Mouse (Mus musculus): ENCODE results near the gene Efs. TPM values are rescaled to one million over a fixed set of nuclear protein-coding genes. Genes with fewer than 3 reads are reported as not detected.

Efs gene
- polyA plus RNA-seq, 1 experiment, result not detected

DNA sequence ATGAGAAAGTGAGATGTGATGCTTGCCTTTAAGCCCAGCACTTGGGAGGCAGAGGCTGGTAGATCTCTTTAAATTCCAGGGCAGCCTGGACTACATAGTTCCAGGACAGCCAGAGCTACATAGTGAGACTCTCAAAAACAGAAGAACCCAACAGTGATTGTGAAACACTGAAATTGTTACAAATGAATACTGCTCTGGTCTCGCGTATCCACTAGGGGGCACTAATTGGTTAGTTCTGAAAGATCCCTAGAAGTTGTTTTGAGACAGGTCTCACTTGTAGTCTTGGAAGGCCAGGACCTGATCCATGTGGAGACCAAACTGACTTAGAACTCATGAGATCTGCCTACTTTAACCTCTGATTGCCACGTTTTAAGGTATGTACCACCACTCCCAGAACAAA is 25.5 kb downstream of the Efs start:
- H3K9me3 ChIP-seq, result no peaks in the 10 kb centered on the region
- peaks cover 14% of the 10 kb centered on the region; the same call in 1 of the 2 replicates for H3K4me1 ChIP-seq
- TF ChIP-seq FLI1 (IDR thresholded peaks at IDR 0.05; ENCODE audit: low read length) (no peak), GATA1 (IDR thresholded peaks at IDR 0.05; ENCODE audit: borderline replicate concordance, low read length) (no peak)
- peaks cover 38% of the 10 kb centered on the region for H3K36me3 ChIP-seq (replicated peaks; ENCODE audit: low read length)
- H3K4me3 ChIP-seq (replicated peaks), result no peak overlapping the region
- peaks cover 12% of the 10 kb centered on the region for H3K27me3 ChIP-seq (replicated peaks)

- Histone ChIP-seq H3K9me3 (no peaks in the 10 kb centered on the region), H3K4me3 (replicated peaks) (no peak overlapping the region), H3K27me3 (replicated peaks) (no peaks in the 10 kb centered on the region), H3K36me3 (replicated peaks; ENCODE audit: low read length) (peaks cover 43% of the 10 kb centered on the region), H3K4me1 (peaks cover 30% of the 10 kb centered on the region)
- no peak for TF ChIP-seq GATA1 (IDR thresholded peaks at IDR 0.05; ENCODE audit: borderline replicate concordance, low read length)
- no peak for TF ChIP-seq FLI1 (IDR thresholded peaks at IDR 0.05; ENCODE audit: low read length)
Measured at GRCm38 (mm10) chr14:54897445-54897844, 28.5 kb downstream of the Efs start.

- Histone ChIP-seq H3K9me3 (no peaks in the 10 kb centered on the region), H3K36me3 (replicated peaks; ENCODE audit: low read length) (peaks cover 49% of the 10 kb centered on the region), H3K27me3 (replicated peaks) (no peaks in the 10 kb centered on the region), H3K4me1 (peaks cover 36% of the 10 kb centered on the region), H3K4me3 (replicated peaks) (peak overlapping the region; percentile 94)
- TF ChIP-seq FLI1 (IDR thresholded peaks at IDR 0.05; ENCODE audit: low read length) (no peak), GATA1 (IDR thresholded peaks at IDR 0.05; ENCODE audit: borderline replicate concordance, low read length) (no peak)
Measured at GRCm38 (mm10) chr14:54894296-54895151, 31.4 kb downstream of the Efs start.

DNA sequence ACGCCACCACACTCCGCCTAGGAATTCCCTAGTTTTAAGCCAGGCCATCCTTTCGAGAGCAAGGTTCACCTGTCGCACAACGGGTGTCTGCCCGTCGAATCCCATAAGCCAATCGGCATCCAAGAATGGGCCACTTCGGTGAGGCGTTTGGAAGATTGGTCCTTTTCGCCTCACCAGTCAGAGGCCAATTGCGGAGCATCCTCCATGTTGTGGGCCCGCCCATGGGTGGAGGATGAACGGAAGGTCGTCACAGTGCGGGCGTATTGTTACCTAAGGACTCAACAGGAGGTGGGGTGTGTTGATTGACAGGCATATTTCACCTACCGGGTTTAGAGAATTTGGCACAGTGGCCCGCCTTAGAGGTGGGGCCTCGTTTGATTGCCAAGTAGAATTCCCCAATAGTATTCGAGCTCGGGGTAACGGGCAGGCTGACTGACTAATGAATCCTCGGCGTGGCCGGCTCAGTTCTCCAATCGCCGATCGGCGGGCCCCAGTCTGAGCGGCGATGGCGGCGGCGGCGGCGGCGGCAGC is 32.2 kb downstream of the Efs start:
- H3K4me1 ChIP-seq, result peaks cover 36% of the 10 kb centered on the region
- H3K36me3 ChIP-seq (replicated peaks; ENCODE audit: low read length), result peaks cover 43% of the 10 kb centered on the region
- TF ChIP-seq FLI1 (IDR thresholded peaks at IDR 0.05; ENCODE audit: low read length) (no peak), GATA1 (IDR thresholded peaks at IDR 0.05; ENCODE audit: borderline replicate concordance, low read length) (no peak)
- no peaks in the 10 kb centered on the region for H3K9me3 ChIP-seq
- no peaks in the 10 kb centered on the region for H3K27me3 ChIP-seq (replicated peaks)
- H3K4me3 ChIP-seq (replicated peaks), result peak overlapping the region; percentile 94

DNA sequence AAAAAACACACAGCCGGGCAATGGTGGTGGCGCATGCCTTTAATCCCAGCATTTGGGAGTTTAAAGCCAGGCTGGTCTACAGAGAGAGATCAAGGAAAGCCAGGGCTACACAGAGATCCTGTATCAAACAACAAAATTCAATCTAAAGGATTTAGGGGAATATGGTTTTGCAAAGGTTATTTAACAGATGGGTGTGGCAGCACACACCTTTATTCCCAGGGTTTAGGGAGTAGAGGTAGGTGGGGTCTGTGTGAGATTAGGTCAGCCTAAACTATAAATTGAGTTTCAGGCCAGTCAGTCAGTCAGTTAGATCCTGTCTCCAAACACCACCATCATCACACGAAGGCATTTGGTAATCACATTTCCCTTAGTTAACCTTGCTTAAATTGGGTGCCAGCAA is 33.7 kb downstream of the Efs start, which contains the start of gene Pabpn1:
Pabpn1 (plus strand) TSS at position 301 of the 400 bp plus-strand sequence.
- Histone ChIP-seq H3K27me3 (replicated peaks) (no peaks in the 10 kb centered on the region), H3K9me3 (no peaks in the 10 kb centered on the region), H3K4me3 (replicated peaks) (peak within 1 kb of the TSS; percentile 94), H3K36me3 (replicated peaks; ENCODE audit: low read length) (peaks cover 33% of the 10 kb centered on the region), H3K4me1 (peaks cover 36% of the 10 kb centered on the region)
- TF ChIP-seq FLI1 (IDR thresholded peaks at IDR 0.05; ENCODE audit: low read length), result no peak
- TF ChIP-seq GATA1 (IDR thresholded peaks at IDR 0.05; ENCODE audit: borderline replicate concordance, low read length), result no peak

DNA sequence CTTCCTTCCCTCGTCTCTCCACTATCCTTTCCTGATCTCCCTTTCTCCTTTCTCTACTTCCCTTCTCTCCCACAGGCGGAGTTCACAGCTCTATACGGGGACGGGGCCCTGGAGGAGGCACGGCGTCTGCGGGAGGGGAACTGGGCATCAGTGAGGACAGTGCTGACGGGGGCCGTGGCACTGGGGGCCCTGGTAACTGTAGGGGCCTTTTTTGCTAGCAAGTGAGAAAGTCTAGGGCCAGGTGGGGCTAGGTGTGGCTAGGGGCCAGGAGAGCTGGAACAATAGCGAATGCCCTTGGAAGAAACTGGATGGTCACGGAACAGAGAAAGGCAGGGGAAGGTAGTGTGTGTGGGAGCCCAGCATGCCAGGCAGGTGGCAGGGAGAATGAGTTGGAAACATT is 40.6 kb downstream of the Efs start:
- Histone ChIP-seq H3K4me3 (replicated peaks) (no peak overlapping the region), H3K27me3 (replicated peaks) (no peaks in the 10 kb centered on the region), H3K9me3 (peaks cover 6% of the 10 kb centered on the region), H3K4me1 (peaks cover 26% of the 10 kb centered on the region), H3K36me3 (replicated peaks; ENCODE audit: low read length) (peaks cover 30% of the 10 kb centered on the region)
- TF ChIP-seq FLI1 (IDR thresholded peaks at IDR 0.05; ENCODE audit: low read length) (no peak), GATA1 (IDR thresholded peaks at IDR 0.05; ENCODE audit: borderline replicate concordance, low read length) (no peak)

DNA sequence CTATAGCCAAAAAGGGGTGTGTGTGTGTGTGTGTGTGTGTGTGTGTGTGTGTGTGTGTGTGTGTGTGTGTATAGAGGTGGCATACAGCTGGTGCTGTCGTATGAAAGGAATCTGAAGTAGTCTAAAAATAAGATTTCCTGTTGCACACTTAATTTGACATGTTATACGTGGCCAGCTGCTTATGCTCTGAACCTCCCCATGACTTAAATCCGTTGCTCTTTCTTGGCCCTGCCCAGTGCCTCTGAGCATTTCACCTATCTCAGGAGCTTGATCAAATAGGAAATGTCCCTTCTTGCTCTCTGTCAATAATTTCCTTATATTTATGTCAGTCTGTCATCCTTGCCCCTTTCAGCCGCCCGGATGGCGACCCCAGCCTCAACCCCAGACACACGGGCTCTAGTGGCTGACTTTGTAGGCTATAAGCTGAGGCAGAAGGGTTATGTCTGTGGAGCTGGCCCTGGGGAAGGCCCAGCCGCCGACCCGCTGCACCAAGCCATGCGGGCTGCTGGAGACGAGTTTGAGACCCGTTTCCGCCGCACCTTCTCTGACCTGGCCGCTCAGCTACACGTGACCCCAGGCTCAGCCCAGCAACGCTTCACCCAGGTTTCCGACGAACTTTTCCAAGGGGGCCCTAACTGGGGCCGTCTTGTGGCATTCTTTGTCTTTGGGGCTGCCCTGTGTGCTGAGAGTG is 41.8 kb downstream of the Efs start:
- peaks cover 24% of the 10 kb centered on the region for H3K4me1 ChIP-seq
- no peaks in the 10 kb centered on the region for H3K27me3 ChIP-seq (replicated peaks)
- peaks cover 6% of the 10 kb centered on the region for H3K9me3 ChIP-seq
- H3K4me3 ChIP-seq (replicated peaks), result peak overlapping the region; percentile 92
- H3K36me3 ChIP-seq (replicated peaks; ENCODE audit: low read length), result peaks cover 30% of the 10 kb centered on the region
- TF ChIP-seq FLI1 (IDR thresholded peaks at IDR 0.05; ENCODE audit: low read length), result no peak
- no peak for TF ChIP-seq GATA1 (IDR thresholded peaks at IDR 0.05; ENCODE audit: borderline replicate concordance, low read length)

GRCm38 (mm10) chr14:54883154-54884021 is 42.5 kb downstream of the Efs start, which contains the start of the genes Bcl2l2 and Gm20521:
TSS of gene Bcl2l2 (plus strand) at chr14:54883377.
TSS of gene Gm20521 (plus strand) at chr14:54883441.
- TF ChIP-seq FLI1 (IDR thresholded peaks at IDR 0.05; ENCODE audit: low read length) (no peak), GATA1 (IDR thresholded peaks at IDR 0.05; ENCODE audit: borderline replicate concordance, low read length) (no peak)
- peaks cover 6% of the 10 kb centered on the region for H3K9me3 ChIP-seq
- H3K4me3 ChIP-seq (replicated peaks), result peak within 1 kb of the TSS; percentile 92
- peaks cover 24% of the 10 kb centered on the region for H3K4me1 ChIP-seq
- H3K36me3 ChIP-seq (replicated peaks; ENCODE audit: low read length), result peaks cover 30% of the 10 kb centered on the region
- no peaks in the 10 kb centered on the region for H3K27me3 ChIP-seq (replicated peaks)
